Mouse (Mus musculus) cerebellum, adult 11 months (tissue): Measurements from ENCODE around the gene Cybrd1.

Experiments
- DNase-seq: peaks from one replicate; pipeline ENCODE4 v3.0.0; 2022

Gene Cybrd1

GRCm38 (mm10) chr2:71117797-71118708 is at the start of gene Cybrd1:
Gene Cybrd1 (plus strand): TSS chr2:71117923.
- DNase-seq, result no peak

- DNase-seq, result no peak
Observed at GRCm38 (mm10) chr2:71071601-71072000, 46.1 kb upstream of the Cybrd1 start.

- DNase-seq, result no peak
Observed at GRCm38 (mm10) chr2:71073330-71073729, 44.4 kb upstream of the Cybrd1 start.

- DNase-seq, result no peak
Observed at GRCm38 (mm10) chr2:71073828-71074227, 43.9 kb upstream of the Cybrd1 start.

GRCm38 (mm10) chr2:71082416-71082815 is 35.3 kb upstream of the Cybrd1 start:
- no peak for DNase-seq

- no peak for DNase-seq
Observed at GRCm38 (mm10) chr2:71083454-71084193, 34.1 kb upstream of the Cybrd1 start.

- no peak for DNase-seq
Observed at GRCm38 (mm10) chr2:71089766-71090165, 28.0 kb upstream of the Cybrd1 start.

GRCm38 (mm10) chr2:71090660-71091445 is 26.9 kb upstream of the Cybrd1 start:
- no peak for DNase-seq

GRCm38 (mm10) chr2:71096170-71096569 is 21.6 kb upstream of the Cybrd1 start:
- no peak for DNase-seq

- no peak for DNase-seq
Observed at GRCm38 (mm10) chr2:71102621-71103291, 15.0 kb upstream of the Cybrd1 start.

- no peak for DNase-seq
Observed at GRCm38 (mm10) chr2:71103292-71103680, 14.4 kb upstream of the Cybrd1 start.

GRCm38 (mm10) chr2:71104696-71105095 is 13.0 kb upstream of the Cybrd1 start:
- DNase-seq, result no peak

GRCm38 (mm10) chr2:71105469-71106215 is 12.1 kb upstream of the Cybrd1 start:
- no peak for DNase-seq

GRCm38 (mm10) chr2:71107225-71107624 is 10.5 kb upstream of the Cybrd1 start:
- no peak for DNase-seq

- no peak for DNase-seq
Observed at GRCm38 (mm10) chr2:71108541-71108940, 9.2 kb upstream of the Cybrd1 start.

- DNase-seq, result no peak
Observed at GRCm38 (mm10) chr2:71113489-71114171, 4.1 kb upstream of the Cybrd1 start.

GRCm38 (mm10) chr2:71116151-71116550 is 1.6 kb upstream of the Cybrd1 start:
- no peak for DNase-seq

GRCm38 (mm10) chr2:71120844-71121243 is 3.1 kb downstream of the Cybrd1 start:
- no peak for DNase-seq

- no peak for DNase-seq
Observed at GRCm38 (mm10) chr2:71121406-71121805, 3.7 kb downstream of the Cybrd1 start.

- no peak for DNase-seq
Observed at GRCm38 (mm10) chr2:71122268-71123029, 4.7 kb downstream of the Cybrd1 start.
